Mouse (Mus musculus): Measurements from ENCODE around the gene Cd300lg.

DNA sequence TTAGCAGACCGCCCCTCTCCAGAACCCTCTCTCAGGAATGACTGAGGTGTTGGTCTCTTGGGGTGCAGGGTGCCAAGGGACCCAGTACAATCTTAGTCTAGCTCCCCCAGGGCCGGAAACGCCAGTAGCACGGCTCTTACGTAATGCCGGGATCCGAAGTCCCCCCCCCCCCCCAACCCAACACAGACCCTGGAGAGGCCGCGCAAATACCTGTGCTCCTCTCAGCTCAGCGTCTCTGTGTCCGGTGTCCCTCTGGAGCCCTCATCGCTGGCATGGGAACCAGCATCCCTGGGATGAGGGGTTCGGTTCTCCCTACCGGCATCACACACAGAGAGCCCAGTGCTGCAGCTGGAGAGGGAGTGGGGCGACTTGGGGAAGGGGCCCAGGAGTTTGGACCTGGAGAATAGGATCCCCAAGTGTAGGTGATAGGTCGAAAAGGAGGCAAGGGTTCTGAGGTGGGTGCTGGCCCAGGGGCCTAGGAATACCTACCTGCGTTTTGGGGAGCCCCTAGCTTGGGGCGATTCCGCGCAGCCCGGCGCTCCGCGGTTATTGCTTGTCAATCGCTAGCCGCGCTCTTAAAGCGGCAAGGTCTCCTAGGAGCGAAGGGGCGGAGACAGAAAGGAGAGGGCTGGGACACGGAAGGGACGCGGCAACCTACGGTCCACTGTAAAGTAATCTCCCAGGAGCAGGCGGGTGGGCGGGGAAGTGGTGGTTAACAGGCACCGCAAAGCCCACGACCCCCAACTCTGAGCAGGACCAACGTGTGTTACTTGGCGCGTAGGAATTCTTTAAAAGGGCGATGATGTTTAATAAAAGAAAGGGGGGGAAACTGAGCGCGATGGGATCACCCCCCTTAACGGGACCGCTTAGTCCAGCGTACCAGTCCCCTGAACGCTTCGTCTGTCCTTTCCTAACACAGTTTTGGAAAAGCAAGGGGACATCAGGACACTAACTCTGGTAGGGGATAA, 46.9 kb downstream of the Cd300lg start, which contains the start of gene Mpp2:
- TF ChIP-seq CTCF (conservative IDR thresholded peaks at IDR 0.05 in 1 of 2, IDR thresholded peaks at IDR 0.05 in 1 of 2; ENCODE audit: low read depth in 2 of 2, low read length in 2 of 2): no peak
- TF ChIP-seq MAX (IDR thresholded peaks at IDR 0.05; ENCODE audit: low read length): no peak
